Mouse (Mus musculus) limb, embryonic 14.5 days (tissue): ENCODE measurements at regions not wholly inside any gene's neighbourhood (a gene's known extent, or its start where the extent isn't known, plus 50 kb on each side); places are given as distances from the start of the nearest gene placed in this dataset.

ENCODE experiments used
- ATAC-seq: fragments of 200-750 bp; cut with Nextera tagmentation; 2 replicates; pipeline ENCODE4 v1.8.0; 2017; ENCODE audit warnings: low read depth, moderate number of reproducible peaks, moderate TSS enrichment; ENCODE audit not compliant: low FRiP score
- DNase-seq: peaks from one replicate; pipeline ENCODE4 v3.0.0-alpha.2; 2015; ENCODE audit warnings: low spot score
- H3K27ac ChIP-seq: fragments of 300-500 bp; sonication (generic); replicated peaks from 2 replicates; pipeline ENCODE4 v1.5.1; 2014; ENCODE audit warnings: low read depth, mild to moderate bottlenecking, low read length, moderate library complexity, mixed read lengths
- H3K27me3 ChIP-seq: fragments of 300-500 bp; sonication (generic); 2 replicates; pipeline ENCODE4 v1.6.1; 2014; ENCODE audit warnings: low read length, mixed read lengths; ENCODE audit not compliant: control insufficient read depth, insufficient read depth
- H3K36me3 ChIP-seq: fragments of 300-500 bp; sonication (generic); 2 replicates; pipeline ENCODE4 v1.6.1; 2014; ENCODE audit warnings: mild to moderate bottlenecking, low read length, moderate library complexity, mixed read lengths; ENCODE audit not compliant: control insufficient read depth, insufficient read depth
- H3K4me1 ChIP-seq: fragments of 300-500 bp; sonication (generic); 2 replicates; pipeline ENCODE4 v1.6.1; 2014; ENCODE audit warnings: antibody characterized with exemption, low read length, mixed read lengths; ENCODE audit not compliant: control insufficient read depth, insufficient read depth
- H3K4me2 ChIP-seq: fragments of 300-500 bp; sonication (generic); replicated peaks from 2 replicates; pipeline ENCODE4 v1.6.1; 2014; ENCODE audit warnings: low read depth, mild to moderate bottlenecking, low read length, moderate library complexity; ENCODE audit not compliant: severe bottlenecking
- H3K4me3 ChIP-seq: fragments of 300-500 bp; sonication (generic); replicated peaks from 2 replicates; pipeline ENCODE4 v1.5.1; 2014; ENCODE audit warnings: low read length
- H3K9ac ChIP-seq: fragments of 300-500 bp; sonication (generic); 2 replicates; pipeline ENCODE4 v1.6.1; 2014; ENCODE audit warnings: mild to moderate bottlenecking, low read depth, low read length, moderate library complexity; ENCODE audit not compliant: severe bottlenecking
- H3K9me3 ChIP-seq: fragments of 300-500 bp; sonication (generic); 2 replicates; pipeline ENCODE4 v1.6.1; 2016; ENCODE audit warnings: low read length; ENCODE audit not compliant: control insufficient read depth
- POLR2A ChIP-seq: fragments of 200-500 bp; IDR thresholded peaks from 2 replicates; pipeline ENCODE4 v1.8.0; 2012; ENCODE audit warnings: inconsistent platforms, mild to moderate bottlenecking, moderate library complexity, borderline replicate concordance; ENCODE audit not compliant: insufficient read depth, insufficient read length; ENCODE audit errors: extremely low read depth
- WGBS: fragments of 180-500 bp; shearing (Covaris S2); extraction: QIAGEN DNeasy Blood & Tissue Kit; methylation state at CpG from one replicate; pipeline ENCODE4 v1.1.7; 2014; 5-methylcytosine and 5-hydroxymethylcytosine counted together

DNA sequence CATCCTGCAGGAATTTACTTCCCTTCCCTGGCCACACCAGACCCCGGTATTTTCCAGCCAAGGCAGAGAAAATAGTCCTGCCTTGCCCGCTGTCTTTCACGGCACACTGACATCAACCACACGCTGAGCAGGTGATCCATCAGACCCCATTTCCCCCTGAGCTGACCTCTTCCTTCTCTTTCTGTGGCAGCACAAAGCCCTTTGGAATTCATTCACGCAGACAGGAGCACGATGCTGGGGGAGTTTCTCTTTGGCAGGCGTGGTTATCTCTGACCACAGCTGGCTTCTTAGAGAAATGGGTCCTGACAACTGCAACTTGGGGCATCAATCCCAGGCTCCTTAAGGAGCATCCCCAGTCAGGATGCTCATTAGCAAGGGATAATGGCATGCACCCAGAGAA, 215.2 kb downstream of the Adra2a start:
- WGBS, result 19% methylated on average over 7 of the region's 7 CpGs

GRCm38 (mm10) chr19:54277368-54277767, 233.4 kb downstream of the Adra2a start:
- 91% methylated on average over 10 of the region's 10 CpGs for WGBS
- no peak for DNase-seq

More for the DNA sequence above, 215.2 kb downstream of the Adra2a start:
- H3K27ac ChIP-seq, result no peak overlapping the region
- no peaks in the 10 kb centered on the region for H3K27me3 ChIP-seq
- H3K9me3 ChIP-seq, result no peaks in the 10 kb centered on the region
- H3K4me2 ChIP-seq, result no peak overlapping the region
- H3K4me3 ChIP-seq, result no peak overlapping the region
- H3K36me3 ChIP-seq, result no peaks in the 10 kb centered on the region
- DNase-seq (no peak), ATAC-seq (no peak)
- H3K9ac ChIP-seq, result no peak overlapping the region
- TF ChIP-seq POLR2A, result no peak
- no peaks in the 10 kb centered on the region for H3K4me1 ChIP-seq

DNA sequence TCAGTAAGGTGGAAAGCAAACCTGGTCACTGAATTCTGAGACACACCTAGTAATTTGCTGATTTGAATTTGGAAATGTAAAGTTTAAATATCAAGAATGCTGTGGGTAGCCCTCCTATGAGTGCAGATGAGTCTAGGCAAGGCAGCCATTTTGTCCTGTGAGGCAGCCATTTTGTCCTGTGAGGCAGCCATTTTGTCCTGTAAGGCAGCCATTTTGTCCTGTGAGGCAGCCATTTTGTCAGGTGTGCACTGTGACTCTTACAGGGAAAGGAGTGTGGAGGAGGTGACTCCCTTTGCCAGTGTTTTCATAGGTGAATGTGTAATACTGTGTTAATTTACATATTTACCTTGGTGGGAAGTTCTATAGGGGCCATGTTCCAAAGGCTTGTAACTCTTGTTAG, 241.5 kb downstream of the Adra2a start:
- Histone ChIP-seq H3K4me1 (no peaks in the 10 kb centered on the region), H3K9ac (no peak overlapping the region), H3K4me2 (no peak overlapping the region), H3K36me3 (no peaks in the 10 kb centered on the region), H3K9me3 (no peaks in the 10 kb centered on the region), H3K27me3 (no peaks in the 10 kb centered on the region), H3K4me3 (no peak overlapping the region), H3K27ac (no peak overlapping the region)
- no peak for ATAC-seq
- no peak for TF ChIP-seq POLR2A
- DNase-seq, result no peak

More at GRCm38 (mm10) chr19:54277368-54277767, 233.4 kb downstream of the Adra2a start:
- H3K27me3 ChIP-seq, result no peaks in the 10 kb centered on the region
- H3K4me3 ChIP-seq, result no peak overlapping the region
- no peaks in the 10 kb centered on the region for H3K9me3 ChIP-seq
- H3K9ac ChIP-seq, result no peak overlapping the region
- H3K4me2 ChIP-seq, result no peak overlapping the region
- H3K4me1 ChIP-seq, result no peaks in the 10 kb centered on the region
- no peak for TF ChIP-seq POLR2A
- no peak overlapping the region for H3K27ac ChIP-seq
- ATAC-seq, result no peak
- no peaks in the 10 kb centered on the region for H3K36me3 ChIP-seq

GRCm38 (mm10) chr19:54297663-54298388, 253.9 kb downstream of the Adra2a start:
- no peak overlapping the region for H3K4me2 ChIP-seq
- ATAC-seq (no peak), DNase-seq (no peak)
- H3K27ac ChIP-seq, result no peak overlapping the region
- no peaks in the 10 kb centered on the region for H3K36me3 ChIP-seq
- no peak overlapping the region for H3K4me3 ChIP-seq
- H3K9ac ChIP-seq, result no peak overlapping the region
- H3K9me3 ChIP-seq, result no peaks in the 10 kb centered on the region
- H3K27me3 ChIP-seq, result no peaks in the 10 kb centered on the region
- H3K4me1 ChIP-seq, result no peaks in the 10 kb centered on the region
- TF ChIP-seq POLR2A, result no peak
- 38% methylated on average over 10 of the region's 10 CpGs for WGBS

GRCm38 (mm10) chr19:54311289-54311688, 267.3 kb downstream of the Adra2a start:
- WGBS, result 35% methylated on average over 6 of the region's 6 CpGs
- no peaks in the 10 kb centered on the region for H3K9me3 ChIP-seq
- no peak for ATAC-seq
- no peak overlapping the region for H3K9ac ChIP-seq
- no peak for DNase-seq
- H3K36me3 ChIP-seq, result no peaks in the 10 kb centered on the region
- H3K27me3 ChIP-seq, result no peaks in the 10 kb centered on the region
- H3K4me1 ChIP-seq, result peaks cover 7% of the 10 kb centered on the region
- TF ChIP-seq POLR2A, result no peak
- H3K4me2 ChIP-seq, result no peak overlapping the region
- H3K4me3 ChIP-seq, result no peak overlapping the region
- H3K27ac ChIP-seq, result no peak overlapping the region
